8 mouse cellular contexts compared by ENCODE assay signal in genomic region chr10:127569450-127569849, GRCm38 (mm10). TPM values are rescaled to one million over a fixed set of nuclear protein-coding genes. Genes with fewer than 3 reads are reported as not detected.
DNase-seq lines count a peak whose midpoint lies in the region; ATAC-seq and TF ChIP-seq lines count a peak whose summit lies in the region.
"Had no signal": no experiment of that assay in that cellular context is flagged by ENCODE, and none has a peak within 500 bp of the region (broad histone marks: within the 10 kb centered on the region; RNA-seq: fewer than 3 reads in every experiment).

No protein-coding gene starts in this region.

- H3K9ac ChIP-seq in embryonic facial prominence, embryonic 14.5 days (ENCODE audit: low read depth, low read length) = no peak overlapping the region

- H3K4me2 ChIP-seq in embryonic facial prominence, embryonic 14.5 days (ENCODE audit: low read depth, low read length) = no peak overlapping the region

- H3K36me3 ChIP-seq in embryonic facial prominence, embryonic 14.5 days (ENCODE audit: control insufficient read depth, insufficient read depth, low read length) = peaks cover 84% of the 10 kb centered on the region

- H3K9me3 ChIP-seq in embryonic facial prominence, embryonic 14.5 days (ENCODE audit: control insufficient read depth, low read length) = no peaks in the 10 kb centered on the region
- H3K9me3 ChIP-seq: megakaryocyte, embryonic 14.5 days had no signal

- no peak overlapping the region for H3K27ac ChIP-seq in embryonic facial prominence, embryonic 14.5 days (replicated peaks; ENCODE audit: low read depth, low read length)
- no peak overlapping the region for H3K27ac ChIP-seq in layer of hippocampus, adult 2 months

- no peak for ATAC-seq in embryonic facial prominence, embryonic 14.5 days (ENCODE audit: low read depth)

- H3K4me3 ChIP-seq in embryonic facial prominence, embryonic 14.5 days (ENCODE audit: low read depth, low read length) = no peak overlapping the region
- no peak overlapping the region for H3K4me3 ChIP-seq in layer of hippocampus, adult 2 months
- H3K4me3 ChIP-seq: megakaryocyte, embryonic 14.5 days had no signal

- no peaks in the 10 kb centered on the region for H3K4me1 ChIP-seq in embryonic facial prominence, embryonic 14.5 days (ENCODE audit: control insufficient read depth, insufficient read depth, low read length)

- DNase-seq in MN1 (ENCODE audit: low spot score) = peak; percentile 75
- peak; percentile 46 to 68 for DNase-seq in adrenal gland, postnatal 4 days (ENCODE audit: low spot score in 2 of 2)
- peak; percentile 88 for DNase-seq in embryonic facial prominence, embryonic 14.5 days (ENCODE audit: low spot score)
- DNase-seq in heart, postnatal 25 days (ENCODE audit: low spot score) = peak; percentile 45
- DNase-seq in layer of hippocampus, adult 2 months (ENCODE audit: low spot score in 2 of 2) = peak; percentile 65 to 71
- peak; percentile 88 for DNase-seq in lung, postnatal 14 days
- peak; percentile 77 for DNase-seq in right cerebral cortex, postnatal 4 days

- intact Hi-C loops in heart, postnatal 25 days (cut with DNase I) = loop anchor here (2.0 kb wide), 1 partner anchor 53 kb away; no protein-coding TSS in a partner anchor

- no peaks in the 10 kb centered on the region for H3K27me3 ChIP-seq in embryonic facial prominence, embryonic 14.5 days (replicated peaks; ENCODE audit: control insufficient read depth, insufficient read depth, low read length)

- 10% methylated on average over 3 of the region's 3 CpGs for WGBS in embryonic facial prominence, embryonic 14.5 days

- TF ChIP-seq CTCF in layer of hippocampus, adult 2 months (conservative IDR thresholded peaks at IDR 0.05) = peak; percentile 95

RNA-seq across cellular contexts. Expression of gene Nxph4, which starts 35.1 kb away (rescaled TPM):
- total RNA-seq in adrenal gland, postnatal 4 days (2021) = 10 to 100 TPM; 13.6 to 14.0 TPM
- polyA plus RNA-seq in embryonic facial prominence, embryonic 14.5 days (2014; fragmentation: Nextera tagmentation; extraction: Ambion mirVana) = 5.2 and 6.1 TPM in 2 replicates
- under 1 TPM; 0.31 to 0.34 TPM for total RNA-seq in heart, postnatal 25 days (2021)
- 1 to 10 TPM; 1.2 to 1.6 TPM for total RNA-seq in layer of hippocampus, adult 2 months (2021)

RNA-seq across cellular contexts. Expression of gene Shmt2, which starts 47.2 kb away (rescaled TPM):
- total RNA-seq in adrenal gland, postnatal 4 days (2021) = 10 to 100 TPM; 66.7 to 69.4 TPM
- 80.0 and 89.4 TPM in 2 replicates for polyA plus RNA-seq in embryonic facial prominence, embryonic 14.5 days (2014; fragmentation: Nextera tagmentation; extraction: Ambion mirVana)
- total RNA-seq in heart, postnatal 25 days (2021) = 10 to 100 TPM; 44.3 TPM
- total RNA-seq in layer of hippocampus, adult 2 months (2021) = 10 to 100 TPM; 25.4 to 27.6 TPM

RNA-seq across cellular contexts. Expression of gene Lrp1, which starts 51.5 kb away (rescaled TPM):
- 100 to 1,000 TPM; 283 to 301 TPM for total RNA-seq in adrenal gland, postnatal 4 days (2021)
- 137 and 145 TPM in 2 replicates for polyA plus RNA-seq in embryonic facial prominence, embryonic 14.5 days (2014; fragmentation: Nextera tagmentation; extraction: Ambion mirVana)
- total RNA-seq in heart, postnatal 25 days (2021) = 10 to 100 TPM; 70.7 to 90.2 TPM
- total RNA-seq in layer of hippocampus, adult 2 months (2021) = 100 to 1,000 TPM; 288 to 310 TPM

RNA-seq across cellular contexts. Expression of gene Ndufa4l2, which starts 54.7 kb away (rescaled TPM):
- total RNA-seq in adrenal gland, postnatal 4 days (2021) = 10 to 100 TPM; 57.2 to 71.7 TPM
- polyA plus RNA-seq in embryonic facial prominence, embryonic 14.5 days (2014; fragmentation: Nextera tagmentation; extraction: Ambion mirVana) = 57.7 and 91.9 TPM in 2 replicates
- 10 to 100 TPM; 22.6 to 33.1 TPM for total RNA-seq in heart, postnatal 25 days (2021)
- 1 to 10 TPM; 3.5 to 3.7 TPM for total RNA-seq in layer of hippocampus, adult 2 months (2021)

Comparison
In these comparisons a context has a peak if more than half of its experiments do, and no peak if none do; other contexts are left out.
1. RNA of gene Nxph4, which starts 35.1 kb away (total RNA-seq): 13.6 to 14.0 TPM in adrenal gland, postnatal 4 days; 1.2 to 1.6 TPM in layer of hippocampus, adult 2 months and 0.31 to 0.34 TPM in heart, postnatal 25 days; every median in the first group is over 4 times any median in the second.
2. Peak in every context shown above with its lines, with median percentiles within 50 percentile points of each other: DNase-seq.